Mouse (Mus musculus) kidney, adult 2 months (tissue): ENCODE measurements at regions not wholly inside any gene's neighbourhood (a gene's known extent, or its start where the extent isn't known, plus 50 kb on each side); places are given as distances from the start of the nearest gene placed in this dataset.

Source experiments
- CTCF ChIP-seq: fragments of 200-500 bp; conservative IDR thresholded peaks from 2 replicates; pipeline ENCODE4 v1.5.1; 2011; ENCODE audit warnings: low read depth, mild to moderate bottlenecking, control low read depth, low read length, moderate library complexity, mixed read lengths; ENCODE audit not compliant: insufficient read depth, insufficient read length
- POLR2A ChIP-seq: fragments of 200-500 bp; IDR thresholded peaks from one replicate; pipeline ENCODE4 v1.6.1; 2011; ENCODE audit warnings: low read depth, low read length, control low read depth

- no peak for TF ChIP-seq CTCF
- no peak for TF ChIP-seq POLR2A
Measured at GRCm38 (mm10) chr7:66501425-66501824, 74.1 kb upstream of the Aldh1a3 start.
